Mouse (Mus musculus) heart, embryonic 13.5 days (tissue): ENCODE results near the gene Gm11034. TPM values are rescaled to one million over a fixed set of nuclear protein-coding genes. Genes with fewer than 3 reads are reported as not detected.

Experiments used
- ATAC-seq: fragments of 200-750 bp; cut with Nextera tagmentation; 2 replicates; pipeline ENCODE4 v1.8.0; 2017; ENCODE audit warnings: moderate TSS enrichment; ENCODE audit not compliant: insufficient number of reproducible peaks, low FRiP score, low TSS enrichment; ENCODE audit errors: extremely low read depth
- H3K27ac ChIP-seq: fragments of 300-500 bp; sonication (generic); replicated peaks from 2 replicates; pipeline ENCODE4 v1.5.1; 2015; ENCODE audit warnings: moderate library complexity, mild to moderate bottlenecking, inconsistent platforms
- H3K27me3 ChIP-seq: fragments of 300-500 bp; sonication (generic); replicated peaks from 2 replicates; pipeline ENCODE4 v1.6.1; 2015; ENCODE audit warnings: mild to moderate bottlenecking, inconsistent platforms
- H3K36me3 ChIP-seq: fragments of 300-500 bp; sonication (generic); 2 replicates; pipeline ENCODE4 v1.6.1; 2015; ENCODE audit warnings: mild to moderate bottlenecking, inconsistent platforms
- H3K4me1 ChIP-seq: fragments of 300-500 bp; sonication (generic); 2 replicates; pipeline ENCODE4 v1.6.1; 2015; ENCODE audit warnings: inconsistent platforms
- H3K4me2 ChIP-seq: fragments of 300-500 bp; sonication (generic); 2 replicates; pipeline ENCODE4 v1.6.1; 2015; ENCODE audit warnings: inconsistent platforms, mild to moderate bottlenecking, moderate library complexity
- H3K4me3 ChIP-seq: fragments of 300-500 bp; sonication (generic); 2 replicates; pipeline ENCODE4 v1.5.1; 2015; ENCODE audit warnings: moderate library complexity, mild to moderate bottlenecking, inconsistent platforms
- H3K9ac ChIP-seq: fragments of 300-500 bp; sonication (generic); 2 replicates; pipeline ENCODE4 v1.6.1; 2015; ENCODE audit warnings: inconsistent platforms, mild to moderate bottlenecking, moderate library complexity
- H3K9me3 ChIP-seq: fragments of 300-500 bp; sonication (generic); 2 replicates; pipeline ENCODE4 v1.6.1; 2016; ENCODE audit warnings: inconsistent platforms
- WGBS: fragments of 180-500 bp; shearing (Covaris S2); methylation state at CpG from one replicate; pipeline ENCODE4 v1.1.7; 2015; ENCODE audit warnings: mixed read lengths; 5-methylcytosine and 5-hydroxymethylcytosine counted together
- polyA plus RNA-seq: library from polyadenylated mRNA; unstranded; fragments of >200 nt; fragmentation: Nextera tagmentation; extraction: Ambion mirVana; gene quantifications from 2 replicates; pipeline ENCODE4 v1.2.1, GENCODE M21; 2015

Gene Gm11034
- not detected in 2 replicates for polyA plus RNA-seq

GRCm38 (mm10) chr8:72213536-72213935 lies at the start of gene Gm11034:
Gene Gm11034 (minus strand): TSS chr8:72213636.
- no peak within 1 kb of the TSS for H3K4me3 ChIP-seq
- H3K4me2 ChIP-seq, result no peak within 1 kb of the TSS
- no peaks in the 10 kb centered on the region for H3K9me3 ChIP-seq
- H3K9ac ChIP-seq, result no peak within 1 kb of the TSS
- H3K4me1 ChIP-seq, result no peaks in the 10 kb centered on the region
- no peaks in the 10 kb centered on the region for H3K36me3 ChIP-seq
- H3K27ac ChIP-seq, result no peak within 1 kb of the TSS
- 67% methylated on average over 4 of the region's 4 CpGs for WGBS
- no peak for ATAC-seq
- H3K27me3 ChIP-seq, result peaks cover 49% of the 10 kb centered on the region

DNA sequence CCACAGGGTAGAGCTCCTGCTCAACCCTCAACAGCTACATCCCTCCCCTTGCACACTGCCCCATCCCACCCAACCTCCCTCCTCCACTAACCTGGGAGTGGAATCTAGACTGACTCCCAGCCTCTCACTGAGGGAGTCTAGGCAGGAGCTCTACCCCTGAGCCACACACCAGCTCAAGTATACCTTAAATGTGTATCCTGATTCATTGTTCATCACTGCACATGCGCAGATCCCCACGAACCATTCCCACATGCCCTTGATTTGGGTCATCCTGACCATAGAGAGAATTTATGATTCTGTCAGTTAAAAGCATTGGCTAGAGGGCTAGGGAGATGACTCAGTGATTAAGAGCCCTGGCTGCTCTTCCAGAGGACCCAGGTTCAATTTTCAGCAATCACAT lies 49.3 kb upstream of the Gm11034 start:
- Histone ChIP-seq H3K4me2 (no peak overlapping the region), H3K27me3 (no peaks in the 10 kb centered on the region), H3K9me3 (no peaks in the 10 kb centered on the region), H3K27ac (no peak overlapping the region), H3K36me3 (no peaks in the 10 kb centered on the region), H3K4me3 (no peak overlapping the region), H3K9ac (no peak overlapping the region), H3K4me1 (peaks cover 17% of the 10 kb centered on the region)
- WGBS, result 91% methylated on average over 2 of the region's 2 CpGs
- no peak for ATAC-seq

GRCm38 (mm10) chr8:72261872-72262271 lies 48.4 kb upstream of the Gm11034 start:
- no peak overlapping the region for H3K9ac ChIP-seq
- WGBS, result 46% methylated on average over 5 of the region's 5 CpGs
- no peak overlapping the region for H3K4me2 ChIP-seq
- H3K27ac ChIP-seq, result no peak overlapping the region
- H3K9me3 ChIP-seq, result no peaks in the 10 kb centered on the region
- H3K36me3 ChIP-seq, result no peaks in the 10 kb centered on the region
- H3K4me1 ChIP-seq, result peaks cover 17% of the 10 kb centered on the region
- H3K27me3 ChIP-seq, result no peaks in the 10 kb centered on the region
- no peak overlapping the region for H3K4me3 ChIP-seq
- ATAC-seq, result no peak

GRCm38 (mm10) chr8:72261431-72261830 lies 48.0 kb upstream of the Gm11034 start:
- no peaks in the 10 kb centered on the region for H3K9me3 ChIP-seq
- no peak overlapping the region for H3K4me2 ChIP-seq
- no peak for ATAC-seq
- no peaks in the 10 kb centered on the region for H3K27me3 ChIP-seq
- no peak overlapping the region for H3K4me3 ChIP-seq
- peak overlapping the region; percentile 69; the same call in 1 of the 2 replicates for H3K27ac ChIP-seq
- H3K4me1 ChIP-seq, result peaks cover 17% of the 10 kb centered on the region
- peak overlapping the region; percentile 61; the same call in 1 of the 2 replicates for H3K9ac ChIP-seq
- no peaks in the 10 kb centered on the region for H3K36me3 ChIP-seq

GRCm38 (mm10) chr8:72261019-72261418 lies 47.6 kb upstream of the Gm11034 start:
- no peaks in the 10 kb centered on the region for H3K36me3 ChIP-seq
- peaks cover 17% of the 10 kb centered on the region for H3K4me1 ChIP-seq
- ATAC-seq, result peak; percentile 38; the same call in 1 of the 2 replicates
- peak overlapping the region; percentile 69 for H3K27ac ChIP-seq
- H3K9ac ChIP-seq, result peak overlapping the region; percentile 61
- no peak overlapping the region for H3K4me2 ChIP-seq
- no peak overlapping the region for H3K4me3 ChIP-seq
- H3K9me3 ChIP-seq, result no peaks in the 10 kb centered on the region
- WGBS, result 17% methylated on average over 2 of the region's 2 CpGs
- H3K27me3 ChIP-seq, result no peaks in the 10 kb centered on the region

- Histone ChIP-seq H3K27me3 (no peaks in the 10 kb centered on the region), H3K4me3 (no peak overlapping the region), H3K4me1 (peaks cover 17% of the 10 kb centered on the region), H3K9me3 (no peaks in the 10 kb centered on the region), H3K9ac (peak overlapping the region; percentile 61), H3K36me3 (peaks cover 4% of the 10 kb centered on the region), H3K4me2 (no peak overlapping the region), H3K27ac (peak overlapping the region; percentile 69)
- no peak for ATAC-seq
- 45% methylated on average over 4 of the region's 4 CpGs for WGBS
Measured at GRCm38 (mm10) chr8:72260585-72260984, 47.1 kb upstream of the Gm11034 start.

DNA sequence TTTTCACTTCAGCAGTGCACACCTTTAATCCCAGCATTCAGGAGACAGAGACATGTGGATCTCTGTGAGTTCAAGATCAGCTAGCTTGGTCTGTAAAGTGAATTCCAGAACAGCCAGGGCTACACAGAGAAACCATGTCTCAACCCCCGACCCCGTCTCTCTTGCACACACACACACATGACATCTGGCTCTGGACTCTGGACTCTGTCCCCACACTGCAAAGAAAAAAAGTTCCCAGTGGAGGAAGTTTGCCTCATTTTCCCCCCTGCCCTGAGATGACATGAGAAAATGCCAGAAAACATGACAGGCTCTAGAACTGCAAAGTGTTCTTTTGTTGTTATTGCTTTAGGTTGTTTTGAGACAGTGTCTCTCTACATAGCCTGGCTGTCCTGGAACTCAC lies 46.4 kb upstream of the Gm11034 start:
- H3K36me3 ChIP-seq, result peaks cover 11% of the 10 kb centered on the region
- H3K4me1 ChIP-seq, result peaks cover 17% of the 10 kb centered on the region
- no peak overlapping the region for H3K4me3 ChIP-seq
- no peak overlapping the region for H3K27ac ChIP-seq
- H3K9me3 ChIP-seq, result no peaks in the 10 kb centered on the region
- no peaks in the 10 kb centered on the region for H3K27me3 ChIP-seq
- H3K9ac ChIP-seq, result no peak overlapping the region
- 68% methylated on average over 2 of the region's 2 CpGs for WGBS
- ATAC-seq, result no peak
- no peak overlapping the region for H3K4me2 ChIP-seq

GRCm38 (mm10) chr8:72257902-72258238 lies 44.4 kb upstream of the Gm11034 start:
- no peaks in the 10 kb centered on the region for H3K9me3 ChIP-seq
- H3K4me3 ChIP-seq, result no peak overlapping the region
- peaks cover 31% of the 10 kb centered on the region for H3K36me3 ChIP-seq
- H3K9ac ChIP-seq, result no peak overlapping the region
- no peaks in the 10 kb centered on the region for H3K27me3 ChIP-seq
- H3K4me2 ChIP-seq, result no peak overlapping the region
- WGBS, result 92% methylated on average over 1 of the region's 1 CpGs
- peaks cover 17% of the 10 kb centered on the region for H3K4me1 ChIP-seq
- no peak for ATAC-seq
- H3K27ac ChIP-seq, result no peak overlapping the region

GRCm38 (mm10) chr8:72257171-72257901 lies 43.9 kb upstream of the Gm11034 start:
- Histone ChIP-seq H3K36me3 (peaks cover 37% of the 10 kb centered on the region), H3K9me3 (no peaks in the 10 kb centered on the region), H3K4me2 (no peak overlapping the region), H3K9ac (no peak overlapping the region), H3K27ac (no peak overlapping the region), H3K4me1 (peaks cover 17% of the 10 kb centered on the region), H3K4me3 (no peak overlapping the region), H3K27me3 (no peaks in the 10 kb centered on the region)
- WGBS, result 57% methylated on average over 7 of the region's 7 CpGs
- ATAC-seq, result no peak

GRCm38 (mm10) chr8:72244610-72245009 lies 31.2 kb upstream of the Gm11034 start:
- peaks cover 16% of the 10 kb centered on the region for H3K4me1 ChIP-seq
- H3K36me3 ChIP-seq, result peaks cover 66% of the 10 kb centered on the region
- H3K9me3 ChIP-seq, result no peaks in the 10 kb centered on the region
- no peak overlapping the region for H3K4me2 ChIP-seq
- WGBS, result 46% methylated on average over 2 of the region's 2 CpGs
- no peak overlapping the region for H3K27ac ChIP-seq
- no peaks in the 10 kb centered on the region for H3K27me3 ChIP-seq
- no peak for ATAC-seq
- H3K9ac ChIP-seq, result peak overlapping the region; percentile 33; the same call in 1 of the 2 replicates
- no peak overlapping the region for H3K4me3 ChIP-seq

GRCm38 (mm10) chr8:72242226-72242625 lies 28.8 kb upstream of the Gm11034 start:
- peaks cover 19% of the 10 kb centered on the region for H3K4me1 ChIP-seq
- H3K36me3 ChIP-seq, result peaks cover 43% of the 10 kb centered on the region
- no peak overlapping the region for H3K4me2 ChIP-seq
- no peaks in the 10 kb centered on the region for H3K9me3 ChIP-seq
- H3K4me3 ChIP-seq, result no peak overlapping the region
- WGBS, result 97% methylated on average over 1 of the region's 1 CpGs
- 0 out of 2 replicates have a peak overlapping the region, but pooled peaks have one; percentile 8 for H3K9ac ChIP-seq
- no peaks in the 10 kb centered on the region for H3K27me3 ChIP-seq
- H3K27ac ChIP-seq, result no peak overlapping the region
- no peak for ATAC-seq

DNA sequence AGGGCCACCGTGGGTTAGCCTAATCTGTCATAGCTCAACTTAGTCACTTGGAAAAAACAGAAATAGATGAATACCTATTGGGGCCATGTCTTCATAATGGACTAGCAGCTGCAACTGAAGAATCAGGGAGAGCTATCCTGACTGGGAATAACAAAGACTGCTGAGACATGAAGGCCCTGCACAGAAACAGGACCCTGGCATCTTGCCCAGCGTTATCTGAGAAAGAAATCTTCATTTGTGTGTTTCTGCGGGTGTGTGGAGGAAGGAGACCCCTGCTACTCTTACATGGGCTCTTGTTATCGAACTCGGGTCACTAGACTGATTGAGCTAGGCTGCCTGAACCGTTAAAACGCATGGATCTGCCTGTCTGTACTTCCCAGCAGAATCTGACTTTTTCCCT lies 27.5 kb upstream of the Gm11034 start:
- H3K4me3 ChIP-seq, result peak overlapping the region; percentile 82
- peaks cover 30% of the 10 kb centered on the region for H3K36me3 ChIP-seq
- 64% methylated on average over 7 of the region's 7 CpGs for WGBS
- H3K27me3 ChIP-seq, result no peaks in the 10 kb centered on the region
- H3K4me1 ChIP-seq, result peaks cover 19% of the 10 kb centered on the region
- H3K27ac ChIP-seq, result 0 out of 2 replicates have a peak overlapping the region, but pooled peaks have one; percentile 87
- no peak for ATAC-seq
- no peaks in the 10 kb centered on the region for H3K9me3 ChIP-seq
- H3K4me2 ChIP-seq, result peak overlapping the region; percentile 85
- peak overlapping the region; percentile 86 for H3K9ac ChIP-seq
